Mouse (Mus musculus): Measurements from ENCODE around the gene A930018P22Rik.

DNA sequence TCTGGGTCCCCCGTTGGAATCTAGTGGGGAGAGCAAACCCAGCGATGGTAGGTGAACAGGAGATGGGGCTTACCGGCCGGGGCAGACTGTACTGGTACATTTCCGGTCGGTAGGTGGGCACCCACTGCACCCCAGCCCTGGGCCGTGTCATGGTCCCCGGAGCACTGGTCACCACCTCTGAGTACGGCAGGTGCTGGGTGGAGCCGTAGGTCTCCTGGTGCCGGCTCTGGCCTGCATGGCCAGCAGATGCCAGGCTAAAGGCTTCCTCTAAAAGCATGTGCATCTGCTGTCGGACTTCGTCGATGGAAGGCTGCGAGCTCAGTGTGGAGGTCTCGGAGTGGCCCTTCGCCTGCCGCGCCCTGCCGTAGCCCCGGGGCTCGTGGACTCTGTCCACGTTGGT, 45.2 kb downstream of the A930018P22Rik start:
- no peak for TF ChIP-seq CTCF (IDR thresholded peaks at IDR 0.05; ENCODE audit: low read depth, low read length)
- no peak for TF ChIP-seq TAL1 (conservative IDR thresholded peaks at IDR 0.05; ENCODE audit: low read depth, low read length)
- no peak for TF ChIP-seq GATA1 (IDR thresholded peaks at IDR 0.05; ENCODE audit: borderline replicate concordance, low read length)

All from G1E (cell line).